Mouse (Mus musculus): ENCODE measurements around the gene Dnaaf5. TPM values are rescaled to one million over a fixed set of nuclear protein-coding genes. Genes with fewer than 3 reads are reported as not detected.
A peak's percentile ranks its signal among the peaks of the same experiment; 100 is the strongest.

The Dnaaf5 gene
- 5.0 and 8.5 TPM in 2 replicates for polyA plus RNA-seq (2015; fragmentation: Nextera tagmentation; extraction: Ambion mirVana)

DNA sequence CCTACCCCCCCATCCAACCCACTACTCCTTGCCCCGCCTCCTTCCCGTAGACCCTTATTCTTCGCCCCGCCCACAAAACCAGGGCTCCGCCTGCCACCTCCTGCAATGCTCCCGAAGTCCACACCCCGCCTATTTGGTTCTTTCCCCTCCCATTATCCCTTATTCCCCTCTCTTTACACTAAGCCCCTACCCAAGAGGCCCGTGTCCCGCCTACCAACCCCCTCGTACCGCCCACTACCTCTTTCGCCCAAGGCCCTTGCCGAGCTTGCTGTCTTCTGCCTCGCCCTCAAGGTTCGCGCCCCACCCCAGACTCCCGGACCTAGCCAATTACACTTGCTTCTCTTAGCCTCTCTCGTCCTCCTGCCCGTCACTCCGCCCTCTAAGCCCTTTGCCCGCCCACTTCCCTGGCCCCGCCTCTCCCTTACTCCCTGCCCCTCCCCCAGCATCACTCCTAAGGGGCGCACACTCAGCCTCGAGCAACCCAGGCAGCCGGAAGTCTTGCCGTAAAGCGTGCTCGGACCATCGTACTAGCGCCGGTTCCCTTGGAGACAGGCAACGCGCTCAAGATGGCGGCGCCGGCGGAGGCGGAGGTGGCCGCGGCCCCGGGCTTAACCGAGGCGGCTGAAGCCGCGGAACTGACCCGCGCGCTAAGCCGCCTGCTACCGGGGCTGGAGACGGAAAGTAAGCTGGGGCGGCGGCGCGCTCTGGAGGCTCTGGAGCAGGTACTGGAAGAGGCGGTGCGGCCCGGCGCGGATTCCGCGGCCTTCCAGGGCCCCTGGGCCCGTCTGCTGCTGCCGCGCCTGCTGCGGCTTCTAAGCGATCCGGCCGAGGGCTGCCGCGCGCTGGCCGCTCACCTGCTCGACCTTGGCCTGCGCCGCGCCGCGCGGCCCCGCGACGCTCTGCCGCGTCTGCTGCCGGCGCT, at the start of gene Dnaaf5, which contains the start of gene Prkar1b:
Dnaaf5 (plus strand) TSS at position 543 of the 922 bp plus-strand sequence.
Prkar1b (minus strand) TSS at position 321 of the 922 bp plus-strand sequence.
- peak; percentile 96 for ATAC-seq (replicated peaks; ENCODE audit: insufficient number of reproducible peaks, insufficient read depth, low FRiP score, low read depth)
- Histone ChIP-seq H3K4me3 (peak within 1 kb of the TSS; percentile 69), H3K9me3 (replicated peaks) (no peaks in the 10 kb centered on the region), H3K27ac (peak within 1 kb of the TSS; percentile 84), H3K36me3 (peaks cover 21% of the 10 kb centered on the region; the same call in 1 of the 2 replicates), H3K4me2 (peak within 1 kb of the TSS; percentile 91), H3K9ac (peak within 1 kb of the TSS; percentile 62), H3K4me1 (replicated peaks) (peaks cover 19% of the 10 kb centered on the region), H3K27me3 (no peaks in the 10 kb centered on the region)
- WGBS: under 1% methylated on average over 82 of the region's 87 CpGs

DNA sequence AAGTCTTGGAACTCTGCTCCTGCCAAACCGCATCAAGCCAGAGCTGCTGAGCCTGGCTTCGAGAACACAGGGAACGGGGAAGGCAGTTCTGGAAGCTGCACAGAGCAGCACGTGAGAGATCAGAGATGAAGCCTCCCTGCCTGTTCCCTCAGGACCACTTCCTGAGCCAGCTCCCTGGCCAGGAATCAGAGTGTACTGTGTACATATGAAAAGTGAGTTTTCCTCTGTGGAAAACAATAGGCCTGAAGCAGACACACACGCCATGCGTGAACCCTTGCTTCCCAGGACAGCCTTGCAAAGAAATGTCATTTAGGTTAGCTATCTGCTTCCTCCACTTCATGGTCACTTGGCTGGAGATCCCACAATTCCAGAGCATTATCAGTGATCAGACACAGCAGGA, 48.2 kb upstream of the Dnaaf5 start:
- peak; percentile 40 for ATAC-seq (replicated peaks; ENCODE audit: insufficient number of reproducible peaks, insufficient read depth, low FRiP score, low read depth)
- no peak overlapping the region for H3K4me2 ChIP-seq
- H3K9ac ChIP-seq: no peak overlapping the region
- WGBS: 40% methylated on average over 6 of the region's 6 CpGs
- no peaks in the 10 kb centered on the region for H3K27me3 ChIP-seq
- peak overlapping the region; percentile 32 for H3K27ac ChIP-seq
- H3K4me1 ChIP-seq (replicated peaks): peaks cover 32% of the 10 kb centered on the region
- H3K36me3 ChIP-seq: no peaks in the 10 kb centered on the region
- no peaks in the 10 kb centered on the region for H3K9me3 ChIP-seq (replicated peaks)
- no peak overlapping the region for H3K4me3 ChIP-seq

- no peak overlapping the region for H3K9ac ChIP-seq
- no peak overlapping the region for H3K4me2 ChIP-seq
- whole genome bisulfite sequencing: 66% methylated on average over 9 of the region's 9 CpGs
- no peak for ATAC-seq (replicated peaks; ENCODE audit: insufficient number of reproducible peaks, insufficient read depth, low FRiP score, low read depth)
- no peaks in the 10 kb centered on the region for H3K9me3 ChIP-seq (replicated peaks)
- no peaks in the 10 kb centered on the region for H3K36me3 ChIP-seq
- H3K27me3 ChIP-seq: no peaks in the 10 kb centered on the region
- H3K4me1 ChIP-seq (replicated peaks): no peaks in the 10 kb centered on the region
- no peak overlapping the region for H3K4me3 ChIP-seq
- H3K27ac ChIP-seq: no peak overlapping the region
These were observed 42.2 kb upstream of the Dnaaf5 start for GRCm38 (mm10) chr5:139107815-139108214.

DNA sequence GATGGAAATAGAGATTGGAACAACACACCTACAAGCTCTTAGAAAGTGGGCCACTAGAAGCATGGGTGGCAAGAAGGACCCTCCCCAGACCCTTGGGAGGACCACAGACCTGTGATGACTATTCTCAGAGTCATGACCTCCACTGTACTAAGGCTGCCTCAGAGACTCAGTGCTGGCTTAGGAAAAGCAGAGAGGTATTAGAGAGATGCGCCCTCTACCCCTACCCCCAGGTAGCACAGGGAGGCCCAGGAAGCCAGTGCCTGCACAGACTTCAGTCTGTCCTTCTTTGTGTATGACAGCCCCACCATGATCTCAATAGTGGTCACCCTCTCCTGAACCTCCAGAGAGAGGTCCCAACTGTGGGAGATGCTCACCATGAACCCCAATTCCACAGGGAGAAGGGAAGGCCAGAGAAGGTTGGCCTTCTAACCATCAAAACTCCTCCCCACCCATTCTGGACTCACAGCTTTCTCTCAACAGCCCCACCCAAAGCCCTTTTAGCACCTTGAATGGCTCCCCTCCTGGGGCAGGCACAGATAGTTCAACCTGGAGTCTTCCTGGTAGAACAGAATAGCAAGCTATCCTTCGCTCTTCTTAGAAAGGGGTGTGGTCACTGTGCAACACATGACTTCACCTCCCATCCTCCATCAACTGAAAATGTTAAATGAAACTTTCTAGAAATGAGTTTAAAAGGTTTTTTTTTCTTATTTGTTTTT, 39.7 kb upstream of the Dnaaf5 start:
- H3K9ac ChIP-seq: no peak overlapping the region
- H3K27me3 ChIP-seq: no peaks in the 10 kb centered on the region
- H3K9me3 ChIP-seq (replicated peaks): no peaks in the 10 kb centered on the region
- H3K4me3 ChIP-seq: no peak overlapping the region
- H3K36me3 ChIP-seq: no peaks in the 10 kb centered on the region
- 81% methylated on average over 2 of the region's 2 CpGs for WGBS
- ATAC-seq (replicated peaks; ENCODE audit: insufficient number of reproducible peaks, insufficient read depth, low FRiP score, low read depth): no peak
- no peaks in the 10 kb centered on the region for H3K4me1 ChIP-seq (replicated peaks)
- no peak overlapping the region for H3K27ac ChIP-seq
- no peak overlapping the region for H3K4me2 ChIP-seq

DNA sequence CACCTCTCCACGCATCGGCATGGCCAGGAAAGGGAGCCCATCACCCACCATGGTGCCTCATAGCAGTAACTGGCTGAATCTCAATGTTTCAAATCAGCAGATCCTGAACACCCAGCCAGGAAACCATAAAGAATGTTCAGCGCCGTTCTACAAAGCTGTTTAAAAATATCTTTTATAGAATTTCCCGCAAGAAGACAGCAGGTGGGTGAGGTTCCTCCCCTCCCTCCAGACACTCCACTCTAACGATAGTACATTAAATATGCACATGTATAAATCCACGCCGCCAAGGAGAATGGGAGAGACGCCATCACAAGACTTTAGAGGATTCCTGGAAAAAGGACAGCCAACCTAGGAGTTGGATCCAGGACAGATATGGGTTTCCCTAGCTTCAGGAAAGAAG, 38.0 kb upstream of the Dnaaf5 start:
- H3K4me3 ChIP-seq: no peak overlapping the region
- H3K27me3 ChIP-seq: no peaks in the 10 kb centered on the region
- H3K36me3 ChIP-seq: no peaks in the 10 kb centered on the region
- no peak for ATAC-seq (replicated peaks; ENCODE audit: insufficient number of reproducible peaks, insufficient read depth, low FRiP score, low read depth)
- no peak overlapping the region for H3K9ac ChIP-seq
- no peak overlapping the region for H3K27ac ChIP-seq
- no peak overlapping the region for H3K4me2 ChIP-seq
- H3K4me1 ChIP-seq (replicated peaks): no peaks in the 10 kb centered on the region
- no peaks in the 10 kb centered on the region for H3K9me3 ChIP-seq (replicated peaks)
- WGBS: 73% methylated on average over 9 of the region's 9 CpGs

DNA sequence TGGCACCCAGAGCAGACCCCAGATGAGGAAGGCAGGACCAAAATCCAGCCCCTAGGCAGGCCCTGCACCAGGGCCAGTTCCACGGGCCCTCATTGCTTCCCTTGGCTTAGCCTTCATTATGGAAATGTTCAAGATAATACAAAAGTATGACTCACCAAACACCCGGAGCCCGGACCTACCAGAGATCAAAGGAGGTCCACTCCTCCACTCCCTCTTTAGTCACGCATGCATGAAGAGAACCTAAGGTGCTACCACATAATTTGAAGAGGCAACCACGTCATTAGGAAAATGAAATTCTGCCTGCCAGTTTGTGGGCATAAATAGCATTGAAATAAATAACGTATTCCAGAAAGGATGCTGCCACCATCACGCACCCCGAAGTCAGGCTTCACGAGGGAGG, 37.6 kb upstream of the Dnaaf5 start:
- H3K27ac ChIP-seq: no peak overlapping the region
- no peaks in the 10 kb centered on the region for H3K9me3 ChIP-seq (replicated peaks)
- H3K4me2 ChIP-seq: no peak overlapping the region
- H3K36me3 ChIP-seq: no peaks in the 10 kb centered on the region
- WGBS: 66% methylated on average over 9 of the region's 9 CpGs
- H3K9ac ChIP-seq: no peak overlapping the region
- H3K27me3 ChIP-seq: no peaks in the 10 kb centered on the region
- H3K4me3 ChIP-seq: no peak overlapping the region
- no peak for ATAC-seq (replicated peaks; ENCODE audit: insufficient number of reproducible peaks, insufficient read depth, low FRiP score, low read depth)
- H3K4me1 ChIP-seq (replicated peaks): no peaks in the 10 kb centered on the region

GRCm38 (mm10) chr5:139114876-139115275, 35.1 kb upstream of the Dnaaf5 start:
- H3K4me1 ChIP-seq (replicated peaks): peaks cover 6% of the 10 kb centered on the region
- no peak for ATAC-seq (replicated peaks; ENCODE audit: insufficient number of reproducible peaks, insufficient read depth, low FRiP score, low read depth)
- 70% methylated on average over 4 of the region's 4 CpGs for WGBS
- no peak overlapping the region for H3K4me2 ChIP-seq
- H3K4me3 ChIP-seq: no peak overlapping the region
- H3K27me3 ChIP-seq: no peaks in the 10 kb centered on the region
- no peak overlapping the region for H3K27ac ChIP-seq
- no peaks in the 10 kb centered on the region for H3K36me3 ChIP-seq
- H3K9me3 ChIP-seq (replicated peaks): no peaks in the 10 kb centered on the region
- no peak overlapping the region for H3K9ac ChIP-seq

DNA sequence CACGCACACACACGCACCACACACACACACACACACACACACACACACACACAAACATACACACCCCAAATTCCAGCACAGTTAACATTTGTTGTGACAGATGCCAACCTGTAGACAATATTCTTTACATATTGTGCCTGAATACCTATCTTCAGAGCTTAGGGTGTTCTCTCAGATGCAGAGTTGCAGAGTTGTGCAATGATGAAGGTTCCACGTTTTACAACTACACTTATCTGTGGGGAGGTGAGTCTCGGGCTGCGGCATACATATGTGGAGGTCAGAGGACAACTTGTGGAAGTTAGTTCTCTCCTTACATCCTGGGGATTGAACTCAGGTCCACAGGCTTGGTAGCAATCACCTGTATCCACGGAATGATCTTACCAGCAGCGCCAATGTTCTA, 34.5 kb upstream of the Dnaaf5 start:
- WGBS: 85% methylated on average over 7 of the region's 7 CpGs
- no peak for ATAC-seq (replicated peaks; ENCODE audit: insufficient number of reproducible peaks, insufficient read depth, low FRiP score, low read depth)
- no peaks in the 10 kb centered on the region for H3K9me3 ChIP-seq (replicated peaks)
- no peaks in the 10 kb centered on the region for H3K27me3 ChIP-seq
- H3K9ac ChIP-seq: no peak overlapping the region
- H3K27ac ChIP-seq: no peak overlapping the region
- H3K4me1 ChIP-seq (replicated peaks): peaks cover 6% of the 10 kb centered on the region
- no peak overlapping the region for H3K4me3 ChIP-seq
- no peak overlapping the region for H3K4me2 ChIP-seq
- no peaks in the 10 kb centered on the region for H3K36me3 ChIP-seq

GRCm38 (mm10) chr5:139118139-139118960, 31.7 kb upstream of the Dnaaf5 start:
- H3K9ac ChIP-seq: no peak overlapping the region
- no peaks in the 10 kb centered on the region for H3K9me3 ChIP-seq (replicated peaks)
- no peak overlapping the region for H3K4me2 ChIP-seq
- 0 out of 2 replicates have a peak, but pooled peaks have one; percentile 14 for ATAC-seq (replicated peaks; ENCODE audit: insufficient number of reproducible peaks, insufficient read depth, low FRiP score, low read depth)
- no peaks in the 10 kb centered on the region for H3K27me3 ChIP-seq
- H3K36me3 ChIP-seq: no peaks in the 10 kb centered on the region
- 61% methylated on average over 5 of the region's 5 CpGs for WGBS
- no peak overlapping the region for H3K4me3 ChIP-seq
- H3K4me1 ChIP-seq (replicated peaks): peaks cover 6% of the 10 kb centered on the region
- H3K27ac ChIP-seq: no peak overlapping the region

DNA sequence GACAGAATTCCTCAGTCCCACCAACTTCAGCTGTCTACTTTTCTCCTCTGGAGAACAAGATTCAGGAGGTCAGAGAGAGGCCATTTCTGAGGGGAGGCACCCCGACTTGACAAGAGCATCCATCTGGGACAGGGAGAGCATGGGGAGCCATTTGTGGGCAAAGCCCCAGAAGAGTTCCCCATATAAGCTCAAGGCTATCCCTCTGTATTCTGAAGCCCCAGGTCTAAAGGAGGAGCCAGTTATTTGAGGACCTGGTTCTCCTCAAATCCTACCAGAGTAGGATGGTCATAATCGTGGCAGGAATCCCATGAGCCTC, 31.1 kb upstream of the Dnaaf5 start:
- H3K4me2 ChIP-seq: no peak overlapping the region
- peaks cover 6% of the 10 kb centered on the region for H3K4me1 ChIP-seq (replicated peaks)
- H3K27ac ChIP-seq: no peak overlapping the region
- no peak for ATAC-seq (replicated peaks; ENCODE audit: insufficient number of reproducible peaks, insufficient read depth, low FRiP score, low read depth)
- H3K9ac ChIP-seq: no peak overlapping the region
- no peaks in the 10 kb centered on the region for H3K27me3 ChIP-seq
- no peaks in the 10 kb centered on the region for H3K9me3 ChIP-seq (replicated peaks)
- WGBS: 47% methylated on average over 2 of the region's 2 CpGs
- H3K36me3 ChIP-seq: no peaks in the 10 kb centered on the region
- H3K4me3 ChIP-seq: no peak overlapping the region

DNA sequence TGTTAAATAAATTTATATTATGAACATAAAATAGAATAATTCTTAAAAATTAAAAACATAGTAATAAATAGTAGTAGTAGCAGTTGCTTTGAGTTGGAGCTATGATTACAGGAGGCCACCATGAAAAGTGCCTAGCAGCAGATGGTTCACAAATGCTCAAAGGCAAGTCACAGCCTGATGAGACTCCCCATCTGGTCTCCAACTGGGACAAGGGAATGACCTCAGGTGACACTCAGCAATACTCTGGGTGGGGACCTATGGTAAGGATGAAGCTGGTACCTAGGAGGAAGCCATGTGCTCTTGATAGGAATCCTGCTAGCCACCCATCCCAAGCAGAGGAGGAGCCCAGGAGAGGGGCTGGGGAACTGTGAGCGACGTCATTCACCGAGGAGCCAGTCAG, 24.3 kb upstream of the Dnaaf5 start:
- WGBS: 73% methylated on average over 3 of the region's 3 CpGs
- H3K36me3 ChIP-seq: no peaks in the 10 kb centered on the region
- no peaks in the 10 kb centered on the region for H3K9me3 ChIP-seq (replicated peaks)
- H3K27ac ChIP-seq: no peak overlapping the region
- H3K4me2 ChIP-seq: no peak overlapping the region
- H3K4me3 ChIP-seq: no peak overlapping the region
- peaks cover 16% of the 10 kb centered on the region for H3K27me3 ChIP-seq
- H3K4me1 ChIP-seq (replicated peaks): peaks cover 7% of the 10 kb centered on the region; the same call in 1 of the 2 replicates
- H3K9ac ChIP-seq: no peak overlapping the region
- ATAC-seq (replicated peaks; ENCODE audit: insufficient number of reproducible peaks, insufficient read depth, low FRiP score, low read depth): no peak

All from heart, embryonic 15.5 days (tissue).